Mouse (Mus musculus): ENCODE results near the gene Pla2g12b. TPM values are rescaled to one million over a fixed set of nuclear protein-coding genes. Genes with fewer than 3 reads are reported as not detected.
A peak's percentile ranks its signal among the peaks of the same experiment; 100 is the strongest.

Pla2g12b gene
- total RNA-seq, 2 experiments from 2014 or later: not detected

GRCm38 (mm10) chr10:59410264-59410663 lies 6.8 kb downstream of the Pla2g12b start:
- DNase-seq: no peak
- intact Hi-C loops (cut with DNase I): no loop called here

- intact Hi-C loops (cut with DNase I): no loop called here
- DNase-seq: no peak
Measured at GRCm38 (mm10) chr10:59413711-59414110, 10.3 kb downstream of the Pla2g12b start.

GRCm38 (mm10) chr10:59416623-59417022 lies 13.2 kb downstream of the Pla2g12b start:
- intact Hi-C loops (cut with DNase I): no loop called here
- no peak for DNase-seq

GRCm38 (mm10) chr10:59419516-59419915 lies 16.1 kb downstream of the Pla2g12b start:
- DNase-seq: no peak
- intact Hi-C loops (cut with DNase I): no loop called here

- DNase-seq: no peak
- intact Hi-C loops (cut with DNase I): no loop called here
Measured at GRCm38 (mm10) chr10:59424453-59424852, 21.0 kb downstream of the Pla2g12b start.

GRCm38 (mm10) chr10:59425369-59425768 lies 21.9 kb downstream of the Pla2g12b start:
- intact Hi-C loops (cut with DNase I): no loop called here
- DNase-seq: peak; percentile 64

- no peak for DNase-seq
- intact Hi-C loops (cut with DNase I): no loop called here
Measured at GRCm38 (mm10) chr10:59426371-59426770, 22.9 kb downstream of the Pla2g12b start.

GRCm38 (mm10) chr10:59429448-59430135 lies 26.1 kb downstream of the Pla2g12b start:
- no peak for DNase-seq
- intact Hi-C loops (cut with DNase I): no loop called here

GRCm38 (mm10) chr10:59430701-59431218 lies 27.3 kb downstream of the Pla2g12b start:
- no peak for DNase-seq
- intact Hi-C loops (cut with DNase I): no loop called here

GRCm38 (mm10) chr10:59435746-59436145 lies 32.3 kb downstream of the Pla2g12b start:
- no peak for DNase-seq
- intact Hi-C loops (cut with DNase I): no loop called here

GRCm38 (mm10) chr10:59438651-59439050 lies 35.2 kb downstream of the Pla2g12b start:
- no peak for DNase-seq
- intact Hi-C loops (cut with DNase I): no loop called here

- intact Hi-C loops (cut with DNase I): no loop called here
- no peak for DNase-seq
Measured at GRCm38 (mm10) chr10:59439508-59439931, 36.1 kb downstream of the Pla2g12b start.

- intact Hi-C loops (cut with DNase I): no loop called here
- no peak for DNase-seq
Measured at GRCm38 (mm10) chr10:59440177-59440576, 36.7 kb downstream of the Pla2g12b start.

- intact Hi-C loops (cut with DNase I): no loop called here
- no peak for DNase-seq
Measured at GRCm38 (mm10) chr10:59441735-59442134, 38.3 kb downstream of the Pla2g12b start, which contains the start of gene Oit3. Gene Oit3, minus strand, starts transcription at chr10:59441778.

- intact Hi-C loops (cut with DNase I): no loop called here
- DNase-seq: no peak
Measured at GRCm38 (mm10) chr10:59443212-59443611, 39.8 kb downstream of the Pla2g12b start.

- intact Hi-C loops (cut with DNase I): no loop called here
- no peak for DNase-seq
Measured at GRCm38 (mm10) chr10:59444106-59444505, 40.6 kb downstream of the Pla2g12b start.

- intact Hi-C loops (cut with DNase I): no loop called here
- peak; percentile 22 for DNase-seq
Measured at GRCm38 (mm10) chr10:59444635-59445034, 41.2 kb downstream of the Pla2g12b start.

GRCm38 (mm10) chr10:59446911-59447437 lies 43.5 kb downstream of the Pla2g12b start:
- intact Hi-C loops (cut with DNase I): no loop called here
- DNase-seq: no peak

- no peak for DNase-seq
- intact Hi-C loops (cut with DNase I): no loop called here
Measured at GRCm38 (mm10) chr10:59447546-59447945, 44.1 kb downstream of the Pla2g12b start.

GRCm38 (mm10) chr10:59451839-59452238 lies 48.4 kb downstream of the Pla2g12b start:
- DNase-seq: no peak
- intact Hi-C loops (cut with DNase I): no loop called here

GRCm38 (mm10) chr10:59454631-59455030 lies 51.2 kb downstream of the Pla2g12b start:
- DNase-seq: no peak
- intact Hi-C loops (cut with DNase I): no loop called here

- intact Hi-C loops (cut with DNase I): no loop called here
- DNase-seq: peak; percentile 58
Measured at GRCm38 (mm10) chr10:59459767-59460166, 56.3 kb downstream of the Pla2g12b start.

All from left cerebral cortex, postnatal 4 days (tissue).